Comparison of ENCODE assay signal across 19 mouse cellular contexts in the genomic region with DNA sequence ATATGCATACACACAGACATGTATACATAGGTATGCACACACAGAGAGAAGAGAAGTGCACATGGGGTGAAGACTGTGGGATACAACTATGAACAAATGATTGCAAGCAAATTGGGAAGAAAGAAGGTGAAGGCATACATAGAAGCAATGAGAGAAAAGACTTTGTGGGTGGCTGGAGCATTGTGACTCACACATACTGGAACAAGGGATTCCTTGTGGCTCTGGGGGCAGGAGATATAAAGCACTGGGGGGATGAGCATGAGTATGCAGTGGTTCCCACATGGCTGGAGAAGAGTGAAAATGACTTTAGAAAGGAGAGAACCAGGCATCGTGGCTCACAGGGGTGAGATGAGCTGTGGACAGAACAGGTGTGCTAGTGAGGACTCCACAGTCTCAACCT.
"Had no signal": no experiment of that assay in that cellular context is flagged by ENCODE, and none has a peak within 500 bp of the region (broad histone marks: within the 10 kb centered on the region; RNA-seq: fewer than 3 reads in every experiment).

No protein-coding gene starts in this region.

- H3K4me3 ChIP-seq: intestine, embryonic 15.5 days; kidney, embryonic 15.5 days; left cerebral cortex, adult 2 months; limb, embryonic 12.5 days; limb, embryonic 15.5 days; midbrain, embryonic 13.5 days; neural tube, embryonic 13.5 days had no signal

- DNase-seq: kidney, adult 11 months; kidney, adult 8-10 months; kidney, postnatal 10 days; kidney, postnatal 36 days; left cerebral cortex, postnatal 4 days; liver, postnatal 0 days; lung, embryonic 14.5 days; retina, postnatal 1 day; right cerebral cortex, postnatal 14 days; thymus, adult 18-20 months; thymus, postnatal 36 days had no signal

- H3K27me3 ChIP-seq: intestine, embryonic 15.5 days; kidney, embryonic 15.5 days; limb, embryonic 12.5 days; limb, embryonic 15.5 days; midbrain, embryonic 13.5 days; neural tube, embryonic 13.5 days had no signal

- H3K4me2 ChIP-seq: intestine, embryonic 15.5 days; kidney, embryonic 15.5 days; limb, embryonic 12.5 days; limb, embryonic 15.5 days; liver, embryonic 11.5 days; lung, embryonic 14.5 days; midbrain, embryonic 13.5 days; neural tube, embryonic 13.5 days had no signal

- H3K36me3 ChIP-seq: intestine, embryonic 15.5 days; kidney, embryonic 15.5 days; limb, embryonic 12.5 days; limb, embryonic 15.5 days; midbrain, embryonic 13.5 days; neural tube, embryonic 13.5 days had no signal
